In the genomic region with DNA sequence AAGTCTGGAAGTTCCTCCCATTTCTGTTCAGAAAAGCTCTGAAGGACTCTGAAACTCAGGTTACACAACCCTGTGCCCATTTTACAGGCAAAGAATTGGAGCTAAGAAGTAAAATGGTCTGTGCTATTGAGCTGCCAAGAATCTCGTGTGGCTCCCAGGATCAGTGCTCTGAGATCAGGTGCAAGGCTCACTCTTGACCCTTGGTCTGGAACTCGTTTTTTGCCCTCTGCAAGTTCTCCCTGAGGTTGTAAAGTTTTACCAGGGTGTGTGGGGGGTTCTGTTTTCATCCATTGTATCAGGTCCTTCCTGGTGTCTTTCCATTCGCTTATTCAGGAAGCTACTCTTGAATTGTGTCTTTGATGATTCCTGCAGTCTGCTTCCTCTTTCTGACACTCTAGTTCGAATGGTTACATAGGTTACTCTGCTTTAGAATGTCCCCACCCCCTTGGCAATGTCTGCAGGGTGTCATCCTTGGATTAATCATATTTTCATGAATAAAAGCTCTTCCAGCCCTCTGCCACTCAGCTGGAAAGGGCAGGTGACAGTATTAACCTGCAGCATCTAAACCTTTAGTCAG, we compare ENCODE assay signal across 27 mouse cellular contexts. TPM values are rescaled to one million over a fixed set of nuclear protein-coding genes. Genes with fewer than 3 reads are reported as not detected.
DNase-seq lines count a peak whose midpoint lies in the region; ATAC-seq and TF ChIP-seq lines count a peak whose summit lies in the region.
"Had no signal": no experiment of that assay in that cellular context is flagged by ENCODE, and none has a peak within 500 bp of the region (broad histone marks: within the 10 kb centered on the region; RNA-seq: fewer than 3 reads in every experiment).

No protein-coding gene starts in this region.

- H3K36me3 ChIP-seq in kidney, adult 2 months (ENCODE audit: control insufficient read depth, insufficient read depth, low read length) = no peaks in the 10 kb centered on the region
- peaks cover 0 to 3% of the 10 kb centered on the region in 2 experiments; a peak in 2 of 4 replicates for H3K36me3 ChIP-seq in MEL (ENCODE audit: control insufficient read depth in 1 of 2, insufficient read depth in 2 of 2, low read length in 2 of 2)
- no peaks in the 10 kb centered on the region for H3K36me3 ChIP-seq in hindbrain, postnatal 0 days (ENCODE audit: insufficient read depth, low read length)
- H3K36me3 ChIP-seq: embryonic facial prominence, embryonic 10.5 days; embryonic facial prominence, embryonic 15.5 days; forebrain, embryonic 12.5 days; heart, embryonic 10.5 days; heart, embryonic 15.5 days; limb, embryonic 13.5 days had no signal

- TF ChIP-seq RAD21 in MEL (IDR thresholded peaks at IDR 0.05; ENCODE audit: low read depth, low read length) = no peak

- TF ChIP-seq POLR2A in kidney, adult 2 months (IDR thresholded peaks at IDR 0.05; ENCODE audit: low read depth, low read length) = no peak
- no peak for TF ChIP-seq POLR2A in MEL (IDR thresholded peaks at IDR 0.05; ENCODE audit: control insufficient read depth in 1 of 2, insufficient read depth in 1 of 2, low read depth in 1 of 2, low read length in 2 of 2, poor library complexity in 1 of 2)

- peaks cover 3% of the 10 kb centered on the region; the same call in 1 of the 2 replicates for H3K4me1 ChIP-seq in kidney, adult 2 months (ENCODE audit: control insufficient read depth, insufficient read depth, low read length)
- H3K4me1 ChIP-seq in MEL (ENCODE audit: control insufficient read depth in 1 of 2, insufficient read depth in 2 of 2, low read length in 2 of 2) = peaks cover 1 to 13% of the 10 kb centered on the region in 2 experiments; a peak in 2 of 4 replicates
- H3K4me1 ChIP-seq in hindbrain, postnatal 0 days (ENCODE audit: insufficient read depth, low read length) = no peaks in the 10 kb centered on the region

- peak overlapping the region; percentile 76; the same call in 1 of the 2 replicates for H3K27ac ChIP-seq in kidney, adult 2 months (ENCODE audit: insufficient read depth, low read depth, low read length)
- no peak overlapping the region for H3K27ac ChIP-seq in MEL (ENCODE audit: control insufficient read depth, low read depth, low read length)
- no peak overlapping the region for H3K27ac ChIP-seq in hindbrain, postnatal 0 days
- H3K27ac ChIP-seq: embryonic facial prominence, embryonic 10.5 days; embryonic facial prominence, embryonic 15.5 days; forebrain, embryonic 12.5 days; heart, embryonic 10.5 days; heart, embryonic 15.5 days; hindbrain, embryonic 14.5 days; limb, embryonic 13.5 days had no signal

- no peak overlapping the region for H3K4me2 ChIP-seq in hindbrain, postnatal 0 days (ENCODE audit: low read depth, low read length)
- H3K4me2 ChIP-seq: embryonic facial prominence, embryonic 15.5 days; forebrain, embryonic 12.5 days; heart, embryonic 15.5 days; hindbrain, embryonic 14.5 days; limb, embryonic 13.5 days; liver, embryonic 11.5 days had no signal

- H3K4me3 ChIP-seq in kidney, adult 2 months (ENCODE audit: insufficient read depth, low read depth, low read length) = no peak overlapping the region
- H3K4me3 ChIP-seq in MEL (ENCODE audit: control insufficient read depth in 1 of 2, insufficient read depth in 1 of 2, low read depth in 2 of 2, low read length in 2 of 2) = peak overlapping the region; percentile 21 to 31; a peak in 3 of 4 replicates
- no peak overlapping the region for H3K4me3 ChIP-seq in hindbrain, postnatal 0 days (ENCODE audit: low read length)
- H3K4me3 ChIP-seq: embryonic facial prominence, embryonic 10.5 days; embryonic facial prominence, embryonic 15.5 days; forebrain, embryonic 12.5 days; heart, embryonic 10.5 days; heart, embryonic 15.5 days; limb, embryonic 13.5 days had no signal

- WGBS in kidney, adult 2 months = 26% methylated on average over 4 of the region's 4 CpGs
- WGBS in hindbrain, postnatal 0 days = 60% methylated on average over 4 of the region's 4 CpGs

- no peak for TF ChIP-seq CTCF in kidney, adult 2 months (conservative IDR thresholded peaks at IDR 0.05; ENCODE audit: insufficient read depth, insufficient read length, low read depth, low read length)
- TF ChIP-seq CTCF in MEL (IDR thresholded peaks at IDR 0.05 in 2 of 3, conservative IDR thresholded peaks at IDR 0.05 in 1 of 3; ENCODE audit: control insufficient read depth in 1 of 3, insufficient read depth in 1 of 3, low read depth in 2 of 3, low read length in 3 of 3, poor library complexity in 1 of 3, severe bottlenecking in 1 of 3) = no peak
- TF ChIP-seq CTCF in hindbrain, postnatal 0 days (IDR thresholded peaks at IDR 0.05; ENCODE audit: low read depth) = no peak

- peaks cover under 1% of the 10 kb centered on the region; the same call in 1 of the 2 replicates for H3K79me2 ChIP-seq in MEL (ENCODE audit: control insufficient read depth, insufficient read depth, low read length, poor library complexity)

- TF ChIP-seq EP300 in MEL (IDR thresholded peaks at IDR 0.05; ENCODE audit: low read depth in 1 of 2, low read length in 2 of 2) = no peak

- peak; percentile 25 to 27; a peak in 1 of 4 replicates for ATAC-seq in hematopoietic stem cell, adult 5-6 weeks (replicated peaks in 1 of 2; ENCODE audit: insufficient read depth in 1 of 2, low FRiP score in 2 of 2, low TSS enrichment in 1 of 2, low read depth in 1 of 2, poor library complexity in 2 of 2, severe bottlenecking in 2 of 2)
- peak; percentile 84 for ATAC-seq in megakaryocyte progenitor cell, adult 5-6 weeks (replicated peaks; ENCODE audit: poor library complexity)
- no peak for ATAC-seq in hindbrain, postnatal 0 days
- ATAC-seq: forebrain, postnatal 0 days; inflammation-experienced regulatory T-cells, adult 6 months; liver, postnatal 0 days had no signal

- peak; percentile 81 for DNase-seq in kidney, adult 2 months
- DNase-seq in kidney, adult 18-20 months = no peak
- DNase-seq in MEL (ENCODE audit: low read depth, low spot score) = peak; percentile 72
- DNase-seq in yolk sac, embryonic 10.5 days (ENCODE audit: low spot score) = no peak
- DNase-seq in hindbrain, postnatal 0 days (ENCODE audit: low spot score) = no peak
- DNase-seq: adrenal gland, postnatal 25 days; cerebellum, adult 18-20 months; cerebellum, postnatal 10 days; forebrain, postnatal 0 days; gastrocnemius, postnatal 10 days; heart, postnatal 36 days; liver, postnatal 0 days; lung, postnatal 4 days; midbrain, embryonic 14.5 days; thymus, adult 18-20 months; thymus, postnatal 25 days had no signal

- peak overlapping the region; percentile 20; the same call in 1 of the 2 replicates for H3K9ac ChIP-seq in MEL (ENCODE audit: control insufficient read depth, low read depth, low read length, poor library complexity, severe bottlenecking)
- no peak overlapping the region for H3K9ac ChIP-seq in hindbrain, postnatal 0 days (replicated peaks; ENCODE audit: low read length)
- H3K9ac ChIP-seq: embryonic facial prominence, embryonic 15.5 days; forebrain, embryonic 12.5 days; forebrain, postnatal 0 days; heart, embryonic 15.5 days; hindbrain, embryonic 14.5 days; limb, embryonic 13.5 days; liver, postnatal 0 days had no signal

- no peaks in the 10 kb centered on the region for H3K27me3 ChIP-seq in kidney, adult 2 months (replicated peaks; ENCODE audit: control insufficient read depth, insufficient read depth, low read length)
- peaks cover 0 to 1% of the 10 kb centered on the region in 2 experiments; a peak in 2 of 4 replicates for H3K27me3 ChIP-seq in MEL (ENCODE audit: control insufficient read depth in 1 of 2, insufficient read depth in 2 of 2, low read length in 2 of 2)
- no peaks in the 10 kb centered on the region; the same call in 1 of the 2 replicates for H3K27me3 ChIP-seq in hindbrain, postnatal 0 days (ENCODE audit: insufficient read depth, low read length)
- H3K27me3 ChIP-seq: embryonic facial prominence, embryonic 15.5 days had no signal

- H3K9me3 ChIP-seq in MEL (replicated peaks; ENCODE audit: insufficient read depth, low read length) = no peaks in the 10 kb centered on the region
- no peaks in the 10 kb centered on the region for H3K9me3 ChIP-seq in hindbrain, postnatal 0 days (ENCODE audit: low read length)
- H3K9me3 ChIP-seq: embryonic facial prominence, embryonic 10.5 days; embryonic facial prominence, embryonic 15.5 days; forebrain, embryonic 12.5 days; heart, embryonic 10.5 days; heart, embryonic 15.5 days; limb, embryonic 13.5 days had no signal

TF ChIP-seq in MEL, 35 proteins besides CTCF, POLR2A, EP300 and RAD21:
- TF ChIP-seq MXI1 (IDR thresholded peaks at IDR 0.05; ENCODE audit: low read depth, low read length) (no peak), TBP (IDR thresholded peaks at IDR 0.05; ENCODE audit: low read depth, low read length) (0 out of 2 replicates have a peak, but pooled peaks have one; percentile 28)
TF ChIP-seq in MEL: peak in this region for 1.

RNA-seq across cellular contexts. Expression of a gene that starts 5.4 kb away (rescaled TPM):
- polyA plus RNA-seq in kidney, adult 2 months (2012; rRNA removed) = 10.4 and 12.4 TPM in 2 replicates
- total RNA-seq in MEL (2012; rRNA removed) = 3.0 and 4.3 TPM in 2 replicates
- 1 to 10 TPM in 1 of 2 experiments, not detected in 1; 3.0 TPM for polyA plus RNA-seq in MEL (2012; ENCODE audit: insufficient read depth in 1 of 2, insufficient read length in 2 of 2, low read depth in 1 of 2, low replicate concordance in 2 of 2, missing spikeins in 1 of 2)
- 13.1 and 16.7 TPM in 2 replicates for total RNA-seq in hematopoietic stem cell, adult 5-6 weeks (2017)
- 1.1 and 2.7 TPM in 2 replicates for total RNA-seq in megakaryocyte progenitor cell, adult 5-6 weeks (2015)
- 3.7 and 4.7 TPM in 2 replicates for total RNA-seq in megakaryocyte progenitor cell, adult 5-6 weeks (2017)
- 27.7 and 31.6 TPM in 2 replicates for total RNA-seq in hindbrain, postnatal 0 days (2014; rRNA removed)
- 4.0 and 4.3 TPM in 2 replicates for polyA plus RNA-seq in hindbrain, postnatal 0 days (2015; fragmentation: Nextera tagmentation; extraction: Ambion mirVana)

Comparison
In these comparisons a context has a peak if more than half of its experiments do, and no peak if none do; other contexts are left out.
1. DNase-seq: peak in kidney, adult 2 months (single experiment) and MEL (single experiment); none in kidney, adult 18-20 months (single experiment), yolk sac, embryonic 10.5 days (single experiment) and hindbrain, postnatal 0 days (single experiment).
2. H3K4me3 ChIP-seq: peak in MEL (2 of 2); none in kidney, adult 2 months (single experiment) and hindbrain, postnatal 0 days (single experiment).